Mouse (Mus musculus) cerebellum, adult 2 months (tissue): ENCODE data around the gene Ndrg4.

Source experiments
- CTCF ChIP-seq: fragments of 200-500 bp; IDR thresholded peaks from 2 replicates; pipeline ENCODE4 v1.5.1; 2011; ENCODE audit warnings: low read depth, mild to moderate bottlenecking, control low read depth, low read length, moderate library complexity, borderline replicate concordance; ENCODE audit not compliant: insufficient read depth
- POLR2A ChIP-seq: fragments of 200-500 bp; IDR thresholded peaks from 2 replicates; pipeline ENCODE4 v1.6.1; 2011; ENCODE audit warnings: low read length, control low read depth, borderline replicate concordance; ENCODE audit not compliant: insufficient read depth

GRCm38 (mm10) chr8:95701809-95702208 lies 25.0 kb downstream of the Ndrg4 start:
- TF ChIP-seq CTCF: no peak
- TF ChIP-seq POLR2A: no peak
